Mouse (Mus musculus) adrenal gland, postnatal 36 days (tissue): ENCODE results near the gene Mlc1. TPM values are rescaled to one million over a fixed set of nuclear protein-coding genes. Genes with fewer than 3 reads are reported as not detected.

Experiments
- DNase-seq, 2 experiments: peaks; one replicate each; pipeline ENCODE4 v3.0.0; 2021; ENCODE audit warnings: mixed read lengths in 1 of 2
- long read RNA-seq, 2 experiments: library from polyadenylated mRNA; stranded (forward); transcript quantifications; one replicate each; pipeline ENCODE4 v2.0.0; 2021; ENCODE audit warnings: borderline sequencing depth in 2 of 2
- total RNA-seq, 2 experiments: library from RNA; stranded (reverse); gene quantifications; 2 replicates each; pipeline ENCODE4 v1.2.3; 2021

The Mlc1 gene
- not detected for total RNA-seq
- long read RNA-seq, experiment 1, result 0 reads
- long read RNA-seq, experiment 2, result 0 reads

GRCm38 (mm10) chr15:88978281-88979137 lies at the start of gene Mlc1:
Gene Mlc1, minus strand, starts transcription at chr15:88979007.
- no peak for DNase-seq

- no peak for DNase-seq
Measured at GRCm38 (mm10) chr15:89020492-89020891, 41.7 kb upstream of the Mlc1 start.

- no peak for DNase-seq
Measured at GRCm38 (mm10) chr15:89020085-89020484, 41.3 kb upstream of the Mlc1 start.

GRCm38 (mm10) chr15:89016722-89017121 lies 37.9 kb upstream of the Mlc1 start:
- DNase-seq, result no peak

GRCm38 (mm10) chr15:89007781-89008180 lies 29.0 kb upstream of the Mlc1 start:
- no peak for DNase-seq

- no peak for DNase-seq
Measured at GRCm38 (mm10) chr15:89007002-89007401, 28.2 kb upstream of the Mlc1 start.

GRCm38 (mm10) chr15:89001245-89001644 lies 22.4 kb upstream of the Mlc1 start:
- DNase-seq, result no peak

- DNase-seq, result no peak
Measured at GRCm38 (mm10) chr15:89000367-89000766, 21.6 kb upstream of the Mlc1 start.

- peak; percentile 20 to 24 for DNase-seq
Measured at GRCm38 (mm10) chr15:88999124-88999523, 20.3 kb upstream of the Mlc1 start.

GRCm38 (mm10) chr15:88998636-88999035 lies 19.8 kb upstream of the Mlc1 start:
- no peak for DNase-seq

- DNase-seq, result no peak
Measured at GRCm38 (mm10) chr15:88989236-88989635, 10.4 kb upstream of the Mlc1 start.

- DNase-seq, result no peak
Measured at GRCm38 (mm10) chr15:88982534-88983079, 3.8 kb upstream of the Mlc1 start, which contains the start of gene Mov10l1. Gene Mov10l1, plus strand, starts transcription at chr15:88982909.

GRCm38 (mm10) chr15:88979138-88979446 lies 285 bp upstream of the Mlc1 start:
- DNase-seq, result no peak

- DNase-seq, result no peak
Measured at GRCm38 (mm10) chr15:88972300-88972699, 6.5 kb downstream of the Mlc1 start.

GRCm38 (mm10) chr15:88964070-88964578 lies 14.7 kb downstream of the Mlc1 start:
- DNase-seq, result no peak

- DNase-seq, result no peak
Measured at GRCm38 (mm10) chr15:88957522-88957921, 21.3 kb downstream of the Mlc1 start.

GRCm38 (mm10) chr15:88955342-88955741 lies 23.5 kb downstream of the Mlc1 start:
- DNase-seq, result no peak

GRCm38 (mm10) chr15:88954368-88955072 lies 24.3 kb downstream of the Mlc1 start, which contains the start of gene Ttll8:
Gene Ttll8, minus strand, starts transcription at chr15:88954418.
- peak; percentile 14 to 35 for DNase-seq

GRCm38 (mm10) chr15:88951246-88951645 lies 27.6 kb downstream of the Mlc1 start:
- peak in 1 of 2 experiments; percentile 6 for DNase-seq

GRCm38 (mm10) chr15:88946851-88947250 lies 32.0 kb downstream of the Mlc1 start:
- DNase-seq, result peak; percentile 55 to 57

- DNase-seq, result no peak
Measured at GRCm38 (mm10) chr15:88943896-88944551, 34.8 kb downstream of the Mlc1 start.

- DNase-seq, result no peak
Measured at GRCm38 (mm10) chr15:88942783-88943182, 36.0 kb downstream of the Mlc1 start.
